Mouse (Mus musculus): ENCODE measurements at regions not wholly inside any gene's neighbourhood (a gene's known extent, or its start where the extent isn't known, plus 50 kb on each side); places are given as distances from the start of the nearest gene placed in this dataset.
"Not testable (repeated sequence)": the region's sequence is repeated elsewhere in the genome, so short reads cannot be mapped to it uniquely, and the experiment has no call there.

DNA sequence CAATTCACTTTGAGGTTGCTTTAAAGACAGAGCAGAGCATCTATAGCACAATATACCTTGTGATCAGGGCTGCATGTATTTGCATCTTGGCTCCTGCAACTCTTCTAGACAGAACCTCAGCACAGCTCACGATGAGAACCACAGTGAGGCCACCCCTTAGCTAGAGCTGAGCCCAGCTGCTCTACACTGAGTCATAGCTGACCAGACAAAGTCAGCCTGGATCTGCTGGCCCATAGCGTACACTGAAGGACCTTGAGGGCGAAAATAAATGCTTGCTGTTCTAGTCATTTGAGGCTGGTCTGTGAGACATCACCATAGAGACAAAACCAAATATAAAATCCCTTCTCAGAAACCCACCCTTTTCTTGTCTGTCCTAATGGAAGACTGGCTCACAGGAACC lies 251.7 kb downstream of the Prex1 start:
- WGBS (ENCODE audit: insufficient replicate concordance): 81% methylated on average over 3 of the region's 3 CpGs
- Histone ChIP-seq H3K4me1 (ENCODE audit: insufficient read depth) (no peaks in the 10 kb centered on the region), H3K36me3 (replicated peaks; ENCODE audit: insufficient read depth, low read length) (no peaks in the 10 kb centered on the region), H3K4me2 (ENCODE audit: low read depth, low read length) (no peak overlapping the region), H3K9me3 (ENCODE audit: low read length) (no peaks in the 10 kb centered on the region), H3K27ac (ENCODE audit: low read depth) (no peak overlapping the region), H3K4me3 (ENCODE audit: low read depth, low read length) (no peak overlapping the region), H3K27me3 (ENCODE audit: insufficient read depth, low read length) (no peaks in the 10 kb centered on the region), H3K9ac (replicated peaks) (no peak overlapping the region)
- TF ChIP-seq EP300 (IDR thresholded peaks at IDR 0.05; ENCODE audit: low read depth) (no peak), CTCF (IDR thresholded peaks at IDR 0.05; ENCODE audit: low read depth) (no peak)
- DNase-seq (no peak), ATAC-seq (no peak)

GRCm38 (mm10) chr2:166461103-166461502 lies 252.5 kb downstream of the Prex1 start:
- no peaks in the 10 kb centered on the region for H3K4me1 ChIP-seq (ENCODE audit: insufficient read depth)
- no peak overlapping the region for H3K27ac ChIP-seq (ENCODE audit: low read depth)
- no peaks in the 10 kb centered on the region for H3K27me3 ChIP-seq (ENCODE audit: insufficient read depth, low read length)
- H3K9ac ChIP-seq (replicated peaks): no peak overlapping the region
- DNase-seq: no peak
- TF ChIP-seq CTCF (IDR thresholded peaks at IDR 0.05; ENCODE audit: low read depth) (no peak), EP300 (IDR thresholded peaks at IDR 0.05; ENCODE audit: low read depth) (no peak)
- ATAC-seq: no peak
- 83% methylated on average over 3 of the region's 3 CpGs for WGBS (ENCODE audit: insufficient replicate concordance)
- no peak overlapping the region for H3K4me2 ChIP-seq (ENCODE audit: low read depth, low read length)
- H3K9me3 ChIP-seq (ENCODE audit: low read length): no peaks in the 10 kb centered on the region
- H3K36me3 ChIP-seq (replicated peaks; ENCODE audit: insufficient read depth, low read length): no peaks in the 10 kb centered on the region
- H3K4me3 ChIP-seq (ENCODE audit: low read depth, low read length): no peak overlapping the region

GRCm38 (mm10) chr2:166459955-166460354 lies 253.7 kb downstream of the Prex1 start:
- WGBS (ENCODE audit: insufficient replicate concordance): 26% methylated on average over 9 of the region's 9 CpGs
- Histone ChIP-seq H3K9ac (replicated peaks) (no peak overlapping the region), H3K9me3 (ENCODE audit: low read length) (no peaks in the 10 kb centered on the region), H3K27me3 (ENCODE audit: insufficient read depth, low read length) (no peaks in the 10 kb centered on the region), H3K4me3 (ENCODE audit: low read depth, low read length) (no peak overlapping the region), H3K4me1 (ENCODE audit: insufficient read depth) (no peaks in the 10 kb centered on the region), H3K36me3 (replicated peaks; ENCODE audit: insufficient read depth, low read length) (no peaks in the 10 kb centered on the region), H3K4me2 (ENCODE audit: low read depth, low read length) (no peak overlapping the region), H3K27ac (ENCODE audit: low read depth) (no peak overlapping the region)
- DNase-seq (no peak), ATAC-seq (no peak)
- no peak for TF ChIP-seq CTCF (IDR thresholded peaks at IDR 0.05; ENCODE audit: low read depth)
- TF ChIP-seq EP300 (IDR thresholded peaks at IDR 0.05; ENCODE audit: low read depth): no peak

GRCm38 (mm10) chr2:166458953-166459352 lies 254.7 kb downstream of the Prex1 start:
- Histone ChIP-seq H3K9me3 (ENCODE audit: low read length) (no peaks in the 10 kb centered on the region), H3K36me3 (replicated peaks; ENCODE audit: insufficient read depth, low read length) (no peaks in the 10 kb centered on the region), H3K4me2 (ENCODE audit: low read depth, low read length) (no peak overlapping the region), H3K9ac (replicated peaks) (no peak overlapping the region), H3K27me3 (ENCODE audit: insufficient read depth, low read length) (no peaks in the 10 kb centered on the region), H3K27ac (ENCODE audit: low read depth) (0 out of 2 replicates have a peak overlapping the region, but pooled peaks have one; percentile 45), H3K4me1 (ENCODE audit: insufficient read depth) (no peaks in the 10 kb centered on the region), H3K4me3 (ENCODE audit: low read depth, low read length) (no peak overlapping the region)
- no peak for ATAC-seq
- TF ChIP-seq CTCF (IDR thresholded peaks at IDR 0.05; ENCODE audit: low read depth) (no peak), EP300 (IDR thresholded peaks at IDR 0.05; ENCODE audit: low read depth) (no peak)
- 52% methylated on average over 9 of the region's 9 CpGs for WGBS (ENCODE audit: insufficient replicate concordance)
- no peak for DNase-seq

DNA sequence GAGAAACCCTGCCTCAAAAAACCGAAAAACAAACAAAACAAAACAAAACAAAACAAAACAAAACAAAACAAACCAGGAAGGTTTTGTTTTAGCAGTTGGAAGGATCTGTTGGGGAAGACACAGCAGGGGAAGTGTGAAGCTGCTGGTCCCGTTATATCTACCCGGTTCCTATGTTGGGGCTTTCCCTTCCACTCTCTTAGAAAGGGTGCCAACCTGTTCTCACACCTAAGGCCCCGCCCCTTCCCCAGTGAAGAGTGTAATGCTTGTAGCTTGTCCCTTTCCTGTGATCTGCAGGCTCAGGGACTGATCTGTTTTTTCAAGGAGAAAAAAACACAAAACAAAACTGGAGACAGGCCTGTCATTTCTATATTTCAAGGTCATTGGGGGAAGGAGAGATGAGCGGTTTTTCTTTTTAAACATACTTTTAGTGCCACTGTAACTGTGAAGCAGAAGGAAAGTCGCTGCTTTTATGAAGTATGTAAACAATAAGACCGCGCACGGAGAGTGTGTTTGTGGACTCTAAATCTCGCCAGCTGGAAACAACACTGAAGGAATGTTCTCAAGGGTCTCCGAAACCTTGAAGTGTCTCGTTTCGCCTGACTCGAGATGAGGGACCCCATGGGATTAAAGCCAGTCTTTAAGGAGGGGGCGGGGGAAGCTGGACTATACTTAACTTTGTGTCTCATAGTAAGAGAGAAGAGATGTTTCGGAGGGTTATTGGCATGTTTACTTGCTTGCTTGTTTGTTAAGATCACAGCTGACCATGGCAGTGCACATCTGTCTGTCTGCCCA lies 256.1 kb downstream of the Prex1 start:
- DNase-seq (no peak), ATAC-seq (no peak)
- no peak for TF ChIP-seq CTCF (IDR thresholded peaks at IDR 0.05; ENCODE audit: low read depth)
- no peak for TF ChIP-seq EP300 (IDR thresholded peaks at IDR 0.05; ENCODE audit: low read depth)
- H3K9me3 ChIP-seq (ENCODE audit: low read length): no peaks in the 10 kb centered on the region
- no peaks in the 10 kb centered on the region for H3K36me3 ChIP-seq (replicated peaks; ENCODE audit: insufficient read depth, low read length)
- whole genome bisulfite sequencing (ENCODE audit: insufficient replicate concordance): 65% methylated on average over 16 of the region's 16 CpGs
- H3K4me2 ChIP-seq (ENCODE audit: low read depth, low read length): no peak overlapping the region
- no peak overlapping the region for H3K4me3 ChIP-seq (ENCODE audit: low read depth, low read length)
- H3K4me1 ChIP-seq (ENCODE audit: insufficient read depth): no peaks in the 10 kb centered on the region
- H3K27me3 ChIP-seq (ENCODE audit: insufficient read depth, low read length): no peaks in the 10 kb centered on the region
- no peak overlapping the region for H3K27ac ChIP-seq (ENCODE audit: low read depth)
- H3K9ac ChIP-seq (replicated peaks): no peak overlapping the region

GRCm38 (mm10) chr2:166454160-166454888 lies 259.3 kb downstream of the Prex1 start:
- not testable (repeated sequence) for ATAC-seq; H3K4me1 ChIP-seq (ENCODE audit: insufficient read depth); H3K27me3 ChIP-seq (ENCODE audit: insufficient read depth, low read length); H3K4me2 ChIP-seq (ENCODE audit: low read depth, low read length); H3K9me3 ChIP-seq (ENCODE audit: low read length); H3K9ac ChIP-seq (replicated peaks); DNase-seq; H3K4me3 ChIP-seq (ENCODE audit: low read depth, low read length); H3K36me3 ChIP-seq (replicated peaks; ENCODE audit: insufficient read depth, low read length); H3K27ac ChIP-seq (ENCODE audit: low read depth)
- 42% methylated on average over 2 of the region's 7 CpGs for WGBS (ENCODE audit: insufficient replicate concordance)

Measured in liver, postnatal 0 days (tissue).